Mouse (Mus musculus) CD8-positive naive resting alpha-beta T cell, adult 2 months (primary cell): ENCODE results near the gene Vmn1r225.
"Not testable (repeated sequence)": the region's sequence is repeated elsewhere in the genome, so short reads cannot be mapped to it uniquely, and the experiment has no call there.

Experiments
- DNase-seq, 2 experiments: peaks; one replicate each; pipeline ENCODE4 v3.0.0; 2022; ENCODE audit warnings: low read depth in 2 of 2, low spot score in 2 of 2

The Vmn1r225 gene

GRCm38 (mm10) chr17:20497858-20498257 lies at the start of gene Vmn1r225:
Gene Vmn1r225, plus strand, starts transcription at chr17:20498158.
- DNase-seq, result no peak

- DNase-seq, result no peak
Measured at GRCm38 (mm10) chr17:20473311-20473710, 24.6 kb upstream of the Vmn1r225 start.

- no peak for DNase-seq
Measured at GRCm38 (mm10) chr17:20481231-20481630, 16.7 kb upstream of the Vmn1r225 start, which contains the start of gene Vmn2r108. Gene Vmn2r108, minus strand, starts transcription at chr17:20481331.

DNA sequence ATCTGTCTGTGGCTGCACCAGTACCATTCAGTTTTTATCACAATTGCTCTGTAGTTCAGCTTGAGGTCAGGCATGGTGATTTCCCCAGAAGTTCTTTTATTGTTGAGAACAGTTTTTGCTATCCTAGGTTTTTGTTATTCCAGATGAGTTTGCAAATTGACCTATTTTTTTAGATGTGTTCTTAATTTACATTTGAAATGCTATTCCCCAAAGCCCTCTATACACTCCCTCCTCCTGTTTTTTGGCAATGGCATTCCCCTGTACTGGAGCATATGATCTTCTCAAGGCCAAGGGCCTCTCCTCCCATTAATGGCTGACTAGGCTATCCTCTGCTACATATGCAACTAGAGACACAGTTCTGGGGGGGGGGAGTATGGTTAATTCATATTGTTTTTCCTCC lies 10.3 kb downstream of the Vmn1r225 start:
- not testable (repeated sequence) for DNase-seq
